Mouse (Mus musculus) kidney, postnatal 0 days (tissue): ENCODE results near the gene Mex3b. TPM values are rescaled to one million over a fixed set of nuclear protein-coding genes. Genes with fewer than 3 reads are reported as not detected.
A peak's percentile ranks its signal among the peaks of the same experiment; 100 is the strongest.

Experiments used
- ATAC-seq: fragments of 200-750 bp; cut with Nextera tagmentation; replicated peaks from 2 replicates; pipeline ENCODE4 v1.8.0; 2017; ENCODE audit warnings: low read depth, moderate number of reproducible peaks, moderate TSS enrichment, moderate library complexity; ENCODE audit not compliant: low FRiP score
- DNase-seq: peaks from one replicate; pipeline ENCODE4 v3.0.0-alpha.2; 2016; ENCODE audit warnings: low spot score
- H3K27ac ChIP-seq: fragments of 300-500 bp; sonication (generic); 2 replicates; pipeline ENCODE4 v1.5.1; 2014; ENCODE audit warnings: mild to moderate bottlenecking
- H3K27me3 ChIP-seq: fragments of 300-500 bp; sonication (generic); 2 replicates; pipeline ENCODE4 v1.6.1; 2014; ENCODE audit warnings: low read length, mixed read lengths; ENCODE audit not compliant: insufficient read depth
- H3K36me3 ChIP-seq: fragments of 300-500 bp; sonication (generic); 2 replicates; pipeline ENCODE4 v1.6.1; 2014; ENCODE audit warnings: low read length, mixed read lengths; ENCODE audit not compliant: insufficient read depth
- H3K4me1 ChIP-seq: fragments of 300-500 bp; sonication (generic); replicated peaks from 2 replicates; pipeline ENCODE4 v1.6.1; 2014; ENCODE audit warnings: antibody characterized with exemption, low read length, mixed read lengths; ENCODE audit not compliant: insufficient read depth
- H3K4me2 ChIP-seq: fragments of 300-500 bp; sonication (generic); 2 replicates; pipeline ENCODE4 v1.6.1; 2014; ENCODE audit warnings: mild to moderate bottlenecking, low read length, moderate library complexity, mixed read lengths
- H3K4me3 ChIP-seq: fragments of 300-500 bp; sonication (generic); replicated peaks from 2 replicates; pipeline ENCODE4 v1.5.1; 2014; ENCODE audit warnings: low read depth, low read length
- H3K9ac ChIP-seq: fragments of 300-500 bp; sonication (generic); 2 replicates; pipeline ENCODE4 v1.6.1; 2014; ENCODE audit warnings: low read depth, low read length
- H3K9me3 ChIP-seq: fragments of 300-500 bp; sonication (generic); replicated peaks from 2 replicates; pipeline ENCODE4 v1.6.1; 2016; ENCODE audit warnings: low read length, inconsistent platforms, mixed read lengths
- CTCF ChIP-seq: IDR thresholded peaks from 2 replicates; pipeline ENCODE4 v1.5.1; 2016; ENCODE audit warnings: antibody characterized with exemption, low read depth, mild to moderate bottlenecking, moderate library complexity
- WGBS: fragments of 180-500 bp; shearing (Covaris S2); extraction: QIAGEN DNeasy Blood & Tissue Kit; methylation state at CpG from one replicate; pipeline ENCODE4 v1.1.7; 2014; 5-methylcytosine and 5-hydroxymethylcytosine counted together
- polyA plus RNA-seq: library from polyadenylated mRNA; unstranded; fragments of >200 nt; fragmentation: Nextera tagmentation; extraction: Ambion mirVana; gene quantifications from 2 replicates; pipeline ENCODE4 v1.2.1, GENCODE M21; 2015

Gene Mex3b
- 11.2 and 11.3 TPM in 2 replicates for polyA plus RNA-seq

- peak; percentile 11; the same call in 1 of the 2 replicates for TF ChIP-seq CTCF
- peak; percentile 78 for DNase-seq
- no peaks in the 10 kb centered on the region for H3K9me3 ChIP-seq
- peak within 1 kb of the TSS; percentile 88 for H3K9ac ChIP-seq
- H3K4me3 ChIP-seq: peak within 1 kb of the TSS; percentile 74
- under 1% methylated on average over 80 of the region's 87 CpGs for WGBS
- peak within 1 kb of the TSS; percentile 96 for H3K27ac ChIP-seq
- peaks cover 14% of the 10 kb centered on the region for H3K4me1 ChIP-seq
- peak within 1 kb of the TSS; percentile 59 for H3K4me2 ChIP-seq
- H3K27me3 ChIP-seq: no peaks in the 10 kb centered on the region
- no peaks in the 10 kb centered on the region for H3K36me3 ChIP-seq
- peak; percentile 3; the same call in 1 of the 2 replicates for ATAC-seq
Observed at GRCm38 (mm10) chr7:82867271-82868121, at the start of gene Mex3b. Gene Mex3b, plus strand, starts transcription at chr7:82867333.

GRCm38 (mm10) chr7:82819541-82819940, 47.6 kb upstream of the Mex3b start:
- no peak for DNase-seq
- no peak overlapping the region for H3K9ac ChIP-seq
- 92% methylated on average over 7 of the region's 7 CpGs for WGBS

GRCm38 (mm10) chr7:82820661-82821060, 46.5 kb upstream of the Mex3b start:
- Histone ChIP-seq H3K9ac (no peak overlapping the region), H3K4me3 (no peak overlapping the region), H3K36me3 (no peaks in the 10 kb centered on the region), H3K9me3 (no peaks in the 10 kb centered on the region), H3K4me2 (no peak overlapping the region), H3K4me1 (no peaks in the 10 kb centered on the region), H3K27me3 (no peaks in the 10 kb centered on the region), H3K27ac (no peak overlapping the region)
- WGBS: 67% methylated on average over 4 of the region's 4 CpGs
- DNase-seq (no peak), ATAC-seq (no peak)
- no peak for TF ChIP-seq CTCF

More at GRCm38 (mm10) chr7:82819541-82819940, 47.6 kb upstream of the Mex3b start:
- Histone ChIP-seq H3K4me1 (no peaks in the 10 kb centered on the region), H3K4me2 (no peak overlapping the region), H3K9me3 (no peaks in the 10 kb centered on the region), H3K4me3 (no peak overlapping the region), H3K27me3 (no peaks in the 10 kb centered on the region), H3K27ac (no peak overlapping the region), H3K36me3 (no peaks in the 10 kb centered on the region)
- TF ChIP-seq CTCF: no peak
- no peak for ATAC-seq

DNA sequence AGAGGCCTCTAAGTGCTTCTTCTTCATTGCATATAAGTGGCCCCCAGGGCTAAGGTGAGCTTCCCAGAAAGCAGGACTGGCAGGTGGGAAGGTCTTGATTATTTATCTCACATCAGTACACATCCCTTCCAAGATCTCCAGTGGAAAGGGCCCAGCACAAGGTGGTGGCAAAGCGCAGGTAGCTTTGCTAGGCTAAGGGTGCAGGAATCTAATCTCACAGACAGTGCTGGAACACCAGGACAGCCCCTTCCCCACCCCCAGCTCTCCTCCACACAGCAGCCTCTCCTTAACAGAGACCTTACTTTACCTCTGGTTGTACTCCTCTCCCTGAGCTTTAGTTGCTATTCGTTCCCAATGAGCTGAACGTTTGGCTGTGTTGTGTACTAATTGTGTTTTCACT, 45.6 kb upstream of the Mex3b start:
- no peak for TF ChIP-seq CTCF
- 62% methylated on average over 3 of the region's 3 CpGs for WGBS

DNA sequence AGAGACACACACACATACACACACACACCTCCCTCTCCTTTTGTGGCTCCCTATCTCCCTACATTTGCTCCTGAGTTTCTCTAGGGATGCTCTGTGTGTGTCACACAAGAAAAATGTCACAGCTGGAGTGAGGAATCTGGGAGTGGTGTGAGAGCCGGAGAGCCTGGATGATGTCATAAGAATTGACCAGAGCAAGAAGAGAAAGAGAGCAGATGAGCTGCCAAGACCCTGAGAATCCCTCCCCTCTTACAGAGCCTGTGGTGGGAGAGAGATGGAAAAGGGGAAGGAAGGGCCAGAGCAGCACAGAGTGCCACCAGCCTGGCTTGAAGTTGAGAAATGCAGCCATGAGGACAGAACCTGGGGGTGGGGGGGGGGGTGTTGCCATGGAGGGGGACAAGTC, 44.6 kb upstream of the Mex3b start:
- TF ChIP-seq CTCF: no peak
- Histone ChIP-seq H3K4me3 (no peak overlapping the region), H3K9ac (no peak overlapping the region), H3K9me3 (no peaks in the 10 kb centered on the region), H3K27ac (no peak overlapping the region), H3K4me2 (no peak overlapping the region), H3K36me3 (no peaks in the 10 kb centered on the region), H3K27me3 (no peaks in the 10 kb centered on the region), H3K4me1 (no peaks in the 10 kb centered on the region)
- peak; percentile 71 for DNase-seq
- 46% methylated on average over 1 of the region's 1 CpGs for WGBS
- ATAC-seq: no peak

More for the DNA sequence above, 45.6 kb upstream of the Mex3b start:
- no peak overlapping the region for H3K9ac ChIP-seq
- no peaks in the 10 kb centered on the region for H3K4me1 ChIP-seq
- ATAC-seq (no peak), DNase-seq (no peak)
- no peaks in the 10 kb centered on the region for H3K9me3 ChIP-seq
- no peak overlapping the region for H3K4me2 ChIP-seq
- no peaks in the 10 kb centered on the region for H3K27me3 ChIP-seq
- no peak overlapping the region for H3K4me3 ChIP-seq
- H3K27ac ChIP-seq: no peak overlapping the region
- no peaks in the 10 kb centered on the region for H3K36me3 ChIP-seq

- no peak for DNase-seq
- Histone ChIP-seq H3K4me3 (no peak overlapping the region), H3K9ac (no peak overlapping the region), H3K27me3 (no peaks in the 10 kb centered on the region), H3K9me3 (no peaks in the 10 kb centered on the region), H3K36me3 (no peaks in the 10 kb centered on the region), H3K27ac (no peak overlapping the region), H3K4me2 (no peak overlapping the region), H3K4me1 (no peaks in the 10 kb centered on the region)
- WGBS: 42% methylated on average over 2 of the region's 2 CpGs
- no peak for TF ChIP-seq CTCF
- ATAC-seq: no peak
Observed at GRCm38 (mm10) chr7:82828193-82828592, 38.9 kb upstream of the Mex3b start.
